10 mouse cellular contexts compared by ENCODE assay signal in genomic region chr5:140582995-140583731, GRCm38 (mm10). TPM values are rescaled to one million over a fixed set of nuclear protein-coding genes. Genes with fewer than 3 reads are reported as not detected.
DNase-seq lines count a peak whose midpoint lies in the region; ATAC-seq and TF ChIP-seq lines count a peak whose summit lies in the region.
"Had no signal": no experiment of that assay in that cellular context is flagged by ENCODE, and none has a peak within 500 bp of the region (broad histone marks: within the 10 kb centered on the region; RNA-seq: fewer than 3 reads in every experiment).

No protein-coding gene starts in this region.

- WGBS in forebrain, embryonic 11.5 days: 5% methylated on average over 8 of the region's 8 CpGs
- 19% methylated on average over 8 of the region's 8 CpGs for WGBS in hindbrain, postnatal 0 days
- WGBS in neural tube, embryonic 12.5 days: 21% methylated on average over 8 of the region's 8 CpGs

- no peaks in the 10 kb centered on the region for H3K9me3 ChIP-seq in forebrain, embryonic 11.5 days (ENCODE audit: control insufficient read depth, low read length)
- no peaks in the 10 kb centered on the region for H3K9me3 ChIP-seq in hindbrain, postnatal 0 days (ENCODE audit: low read length)
- no peaks in the 10 kb centered on the region for H3K9me3 ChIP-seq in neural tube, embryonic 12.5 days

- H3K4me3 ChIP-seq in forebrain, embryonic 11.5 days (ENCODE audit: low read depth, low read length): no peak overlapping the region
- no peak overlapping the region for H3K4me3 ChIP-seq in hindbrain, postnatal 0 days (ENCODE audit: low read length)
- H3K4me3 ChIP-seq in neural tube, embryonic 12.5 days: no peak overlapping the region

- H3K9ac ChIP-seq in forebrain, embryonic 11.5 days (ENCODE audit: low read length): peak overlapping the region; percentile 49; the same call in 1 of the 2 replicates
- no peak overlapping the region for H3K9ac ChIP-seq in hindbrain, postnatal 0 days (replicated peaks; ENCODE audit: low read length)
- H3K9ac ChIP-seq in neural tube, embryonic 12.5 days: 0 out of 2 replicates have a peak overlapping the region, but pooled peaks have one; percentile 26

- peak; percentile 54 for DNase-seq in embryo, embryonic 10 days (ENCODE audit: low spot score)
- no peak for DNase-seq in embryo, embryonic 9.5 days (ENCODE audit: extremely low spot score)
- peak; percentile 76 for DNase-seq in forebrain, embryonic 11.5 days (ENCODE audit: low spot score)
- peak; percentile 61 for DNase-seq in hindbrain, postnatal 0 days (ENCODE audit: low spot score)
- no peak for DNase-seq in heart, postnatal 4 days
- no peak for DNase-seq in heart, adult 8-10 months (ENCODE audit: low spot score)
- DNase-seq in spleen, postnatal 4 days (ENCODE audit: low spot score in 2 of 2): no peak
- DNase-seq: cerebellum, adult 11-12 months had no signal

- H3K27ac ChIP-seq in forebrain, embryonic 11.5 days (ENCODE audit: low read depth, low read length): peak overlapping the region; percentile 92
- H3K27ac ChIP-seq in hindbrain, postnatal 0 days: no peak overlapping the region
- peak overlapping the region; percentile 62 for H3K27ac ChIP-seq in neural tube, embryonic 12.5 days

- H3K4me2 ChIP-seq in forebrain, embryonic 11.5 days (ENCODE audit: low read depth, low read length, severe bottlenecking): peak overlapping the region; percentile 34; the same call in 1 of the 2 replicates
- H3K4me2 ChIP-seq in hindbrain, postnatal 0 days (ENCODE audit: low read depth, low read length): no peak overlapping the region
- peak overlapping the region; percentile 28; the same call in 1 of the 2 replicates for H3K4me2 ChIP-seq in neural tube, embryonic 12.5 days (replicated peaks)

- peak; percentile 43 for ATAC-seq in forebrain, embryonic 11.5 days (replicated peaks; ENCODE audit: low FRiP score)
- no peak for ATAC-seq in hindbrain, postnatal 0 days
- peak; percentile 42 for ATAC-seq in neural tube, embryonic 12.5 days (ENCODE audit: low FRiP score, low read depth)

- TF ChIP-seq CTCF in hindbrain, postnatal 0 days (IDR thresholded peaks at IDR 0.05; ENCODE audit: low read depth): no peak

- peaks cover 50% of the 10 kb centered on the region for H3K4me1 ChIP-seq in forebrain, embryonic 11.5 days (replicated peaks; ENCODE audit: control insufficient read depth, insufficient read depth, low read length)
- 0 out of 2 replicates have a peak, but pooled peaks cover 9% of the 10 kb centered on the region for H3K4me1 ChIP-seq in hindbrain, postnatal 0 days (ENCODE audit: insufficient read depth, low read length)
- peaks cover 60% of the 10 kb centered on the region for H3K4me1 ChIP-seq in neural tube, embryonic 12.5 days

- H3K27me3 ChIP-seq in forebrain, embryonic 11.5 days (ENCODE audit: control insufficient read depth, insufficient read depth, low read length): no peaks in the 10 kb centered on the region
- H3K27me3 ChIP-seq in hindbrain, postnatal 0 days (ENCODE audit: insufficient read depth, low read length): no peaks in the 10 kb centered on the region
- no peaks in the 10 kb centered on the region for H3K27me3 ChIP-seq in neural tube, embryonic 12.5 days (replicated peaks)

- no peaks in the 10 kb centered on the region for H3K36me3 ChIP-seq in forebrain, embryonic 11.5 days (ENCODE audit: control insufficient read depth, insufficient read depth, low read length)
- no peaks in the 10 kb centered on the region for H3K36me3 ChIP-seq in hindbrain, postnatal 0 days (ENCODE audit: insufficient read depth, low read length)
- no peaks in the 10 kb centered on the region for H3K36me3 ChIP-seq in neural tube, embryonic 12.5 days

RNA-seq across cellular contexts. Expression of gene Grifin, which starts 18.3 kb away (rescaled TPM):
- not detected in 2 replicates for polyA plus RNA-seq in forebrain, embryonic 11.5 days (2014; fragmentation: Nextera tagmentation; extraction: Ambion mirVana)
- not detected in 2 replicates for total RNA-seq in hindbrain, postnatal 0 days (2014; rRNA removed)
- 0.25 and 0.32 TPM in 2 replicates for polyA plus RNA-seq in hindbrain, postnatal 0 days (2015; fragmentation: Nextera tagmentation; extraction: Ambion mirVana)
- not detected in 2 replicates for polyA plus RNA-seq in neural tube, embryonic 12.5 days (2016; fragmentation: Nextera tagmentation; extraction: Ambion mirVana)
- not detected for total RNA-seq in heart, postnatal 4 days (2021)
- not detected for total RNA-seq in heart, adult 8-10 months (2022)
- polyA plus RNA-seq: urinary bladder, adult 2 months had no signal

RNA-seq across cellular contexts. Expression of gene Lfng, which starts 24.0 kb away (rescaled TPM):
- 41.8 and 45.4 TPM in 2 replicates for polyA plus RNA-seq in forebrain, embryonic 11.5 days (2014; fragmentation: Nextera tagmentation; extraction: Ambion mirVana)
- 81.4 and 112 TPM in 2 replicates for total RNA-seq in hindbrain, postnatal 0 days (2014; rRNA removed)
- 29.7 and 35.1 TPM in 2 replicates for polyA plus RNA-seq in hindbrain, postnatal 0 days (2015; fragmentation: Nextera tagmentation; extraction: Ambion mirVana)
- 30.5 and 34.5 TPM in 2 replicates for polyA plus RNA-seq in neural tube, embryonic 12.5 days (2016; fragmentation: Nextera tagmentation; extraction: Ambion mirVana)
- total RNA-seq in heart, postnatal 4 days (2021): 10 to 100 TPM; 11.6 to 12.1 TPM
- total RNA-seq in heart, adult 8-10 months (2022): 1 to 10 TPM; 6.0 to 8.3 (median 6.9) TPM

Comparison
In these comparisons a context has a peak if more than half of its experiments do, and no peak if none do; other contexts are left out.
1. DNase-seq: peak in embryo, embryonic 10 days (single experiment), forebrain, embryonic 11.5 days (single experiment) and hindbrain, postnatal 0 days (single experiment); none in embryo, embryonic 9.5 days (single experiment), heart, postnatal 4 days (single experiment), heart, adult 8-10 months (single experiment) and spleen, postnatal 4 days (0 of 2).